Mouse (Mus musculus) heart, postnatal 10 days (tissue): ENCODE data around the gene Ranbp10. TPM values are rescaled to one million over a fixed set of nuclear protein-coding genes. Genes with fewer than 3 reads are reported as not detected.

Experiments
- DNase-seq, 2 experiments: peaks; one replicate each; pipeline ENCODE4 v3.0.0; 2021
- intact Hi-C: fragments of 180-260 bp; cut with DNase I; formaldehyde crosslinking; loops from one replicate; pipeline ENCODE4 v1.15.1; 2025
- total RNA-seq, 2 experiments: library from RNA; stranded (reverse); gene quantifications; 2 replicates each; pipeline ENCODE4 v1.2.3; 2021

Gene Ranbp10
- 10 to 100 TPM; 24.2 to 24.5 TPM for total RNA-seq

GRCm38 (mm10) chr8:105826861-105827848 is at the start of gene Ranbp10, which contains the start of gene Tsnaxip1:
TSS of gene Ranbp10 (minus strand) at chr8:105827350.
TSS of gene Tsnaxip1 (plus strand) at chr8:105827731.
- DNase-seq, result peak; percentile 98 to 99
- intact Hi-C loops, result no loop called here

DNA sequence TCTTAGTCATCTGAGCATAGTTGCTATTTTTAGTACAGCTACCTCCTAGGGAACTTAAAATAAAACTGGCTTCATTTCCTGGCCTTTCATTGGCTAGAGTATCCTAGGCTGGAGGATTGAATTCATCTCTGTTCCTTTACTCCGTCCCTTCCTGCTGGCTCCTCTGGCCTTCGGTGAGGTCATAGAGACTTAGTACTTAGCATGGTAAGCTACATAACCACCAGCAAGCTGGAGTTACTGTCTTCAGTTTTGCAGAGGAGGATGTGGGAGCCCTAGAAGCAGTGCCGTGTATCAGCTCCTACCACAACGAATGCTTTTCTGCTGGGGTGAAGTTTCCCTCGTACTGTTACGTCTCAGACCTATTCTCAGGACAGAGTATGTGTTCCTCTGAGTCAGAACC is 47.2 kb upstream of the Ranbp10 start:
- peak; percentile 60 to 66 for DNase-seq
- intact Hi-C loops, result no loop called here

- no peak for DNase-seq
- intact Hi-C loops, result no loop called here
Measured at GRCm38 (mm10) chr8:105866364-105867029, 39.3 kb upstream of the Ranbp10 start.

DNA sequence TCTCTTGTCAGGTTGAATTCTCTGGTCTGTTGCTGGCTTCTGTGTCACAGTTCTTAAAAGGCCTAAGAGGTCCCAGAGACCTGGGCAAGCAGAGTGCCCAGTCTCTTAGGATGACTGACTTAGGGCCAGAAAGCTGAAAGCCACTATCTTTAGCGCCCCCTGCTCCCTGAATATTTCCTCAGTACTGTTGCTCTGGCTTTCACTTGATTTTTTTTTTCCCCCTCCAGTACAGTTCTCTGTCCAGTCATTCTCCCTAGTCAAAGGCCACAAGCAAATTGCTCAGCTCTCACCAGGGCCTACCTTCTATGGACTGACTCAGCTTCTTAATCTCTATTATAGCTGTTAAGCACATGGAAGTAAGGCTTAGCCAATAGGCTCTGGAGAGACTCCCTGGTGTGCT is 34.8 kb upstream of the Ranbp10 start:
- peak; percentile 22 to 31 for DNase-seq
- intact Hi-C loops, result loop anchor here (2.0 kb wide), 2 partner anchors 19 to 37 kb away; partner anchors contain the start of gene Edc4

DNA sequence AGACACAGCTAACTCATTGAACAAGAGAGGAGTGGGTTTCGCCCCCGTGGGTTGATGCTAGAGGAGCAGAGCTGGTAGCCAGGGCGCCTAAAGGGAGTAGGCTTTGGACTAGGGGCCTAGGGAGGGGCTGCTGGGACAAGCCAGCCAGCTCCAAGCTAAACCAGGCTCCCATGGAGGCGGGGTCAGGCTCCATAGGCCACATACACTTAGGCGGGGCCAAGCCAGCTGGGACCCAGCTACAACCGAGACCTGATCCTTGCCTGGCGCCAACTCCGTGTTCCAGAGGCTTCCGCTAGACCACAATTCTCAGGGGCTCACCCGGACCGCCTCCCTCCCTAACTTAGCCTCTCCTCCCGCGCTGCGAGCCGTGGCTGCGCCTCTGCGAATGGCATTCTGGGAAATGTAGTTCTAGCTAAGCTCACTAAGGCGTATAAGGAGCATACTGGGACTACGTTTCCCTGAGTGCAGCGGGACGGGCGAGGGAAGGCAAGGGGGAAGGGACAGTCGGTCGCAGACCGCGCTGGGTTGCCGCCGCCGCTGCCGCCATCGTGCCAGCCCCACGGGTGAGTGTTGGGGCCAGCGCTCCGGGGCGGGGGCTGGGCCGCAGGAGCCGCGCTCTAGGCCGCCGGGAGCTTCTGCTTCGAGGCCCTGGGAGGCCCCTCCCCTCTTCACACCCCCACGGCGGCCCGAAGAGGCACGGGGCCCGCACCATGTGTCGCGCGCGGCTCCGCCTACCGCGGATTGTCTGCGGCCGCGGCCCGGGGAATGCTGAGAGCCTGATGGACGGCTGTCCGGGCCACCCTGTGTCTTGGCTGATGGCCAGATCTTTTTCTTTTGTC is 33.2 kb upstream of the Ranbp10 start, which contains the start of gene Nutf2:
Gene Nutf2 (plus strand): TSS at position 438 of the 839 bp plus-strand sequence.
- intact Hi-C loops, result loop anchor here (2.0 kb wide), 2 partner anchors 20 to 38 kb away; partner anchors contain the start of gene Edc4
- DNase-seq, result peak; percentile 95 to 98

- intact Hi-C loops, result no loop called here
- no peak for DNase-seq
Measured at GRCm38 (mm10) chr8:105859314-105859713, 32.2 kb upstream of the Ranbp10 start.

GRCm38 (mm10) chr8:105858495-105858894 is 31.3 kb upstream of the Ranbp10 start:
- DNase-seq, result no peak
- intact Hi-C loops, result no loop called here

- no peak for DNase-seq
- intact Hi-C loops, result no loop called here
Measured at GRCm38 (mm10) chr8:105856168-105856835, 29.2 kb upstream of the Ranbp10 start.

DNA sequence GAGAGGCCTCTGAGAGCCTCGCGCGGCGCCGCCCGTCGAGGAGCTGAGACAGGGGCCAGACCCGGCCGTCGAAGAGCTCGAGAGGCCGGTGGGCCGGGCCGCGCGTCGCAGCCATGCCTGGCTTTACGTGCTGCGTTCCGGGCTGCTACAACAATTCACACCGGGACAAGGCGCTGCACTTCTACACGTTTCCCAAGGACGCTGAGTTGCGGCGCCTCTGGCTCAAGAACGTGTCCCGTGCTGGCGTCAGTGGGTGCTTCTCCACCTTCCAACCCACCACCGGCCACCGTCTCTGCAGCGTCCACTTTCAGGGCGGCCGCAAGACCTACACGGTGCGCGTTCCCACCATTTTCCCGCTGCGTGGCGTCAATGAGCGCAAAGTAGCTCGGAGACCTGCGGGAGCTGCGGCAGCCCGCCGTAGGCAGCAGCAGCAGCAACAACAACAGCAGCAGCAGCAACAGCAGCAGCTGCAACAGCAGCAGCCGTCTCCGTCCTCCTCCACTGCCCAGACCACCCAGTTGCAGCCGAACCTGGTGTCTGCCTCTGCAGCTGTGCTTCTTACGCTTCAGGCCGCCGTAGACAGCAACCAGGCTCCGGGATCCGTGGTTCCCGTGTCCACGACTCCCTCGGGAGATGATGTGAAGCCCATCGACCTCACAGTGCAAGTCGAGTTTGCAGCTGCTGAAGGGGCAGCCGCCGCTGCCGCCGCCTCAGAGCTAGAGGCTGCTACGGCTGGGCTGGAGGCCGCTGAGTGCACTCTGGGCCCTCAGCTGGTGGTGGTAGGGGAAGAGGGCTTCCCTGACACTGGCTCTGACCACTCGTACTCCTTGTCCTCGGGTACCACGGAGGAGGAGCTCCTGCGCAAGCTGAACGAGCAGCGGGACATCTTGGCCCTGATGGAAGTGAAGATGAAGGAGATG is 28.4 kb upstream of the Ranbp10 start:
- DNase-seq, result peak in 1 of 2 experiments; percentile 71
- intact Hi-C loops, result no loop called here

- intact Hi-C loops, result loop anchor here (5.0 kb wide), 1 partner anchor 147 kb away; the partner anchor contains the start of genes 4933405L10Rik and Enkd1
Measured at GRCm38 (mm10) chr8:105854715-105855216, 27.6 kb upstream of the Ranbp10 start, which contains the start of gene Thap11. TSS of gene Thap11 (plus strand) at chr8:105855132.

DNA sequence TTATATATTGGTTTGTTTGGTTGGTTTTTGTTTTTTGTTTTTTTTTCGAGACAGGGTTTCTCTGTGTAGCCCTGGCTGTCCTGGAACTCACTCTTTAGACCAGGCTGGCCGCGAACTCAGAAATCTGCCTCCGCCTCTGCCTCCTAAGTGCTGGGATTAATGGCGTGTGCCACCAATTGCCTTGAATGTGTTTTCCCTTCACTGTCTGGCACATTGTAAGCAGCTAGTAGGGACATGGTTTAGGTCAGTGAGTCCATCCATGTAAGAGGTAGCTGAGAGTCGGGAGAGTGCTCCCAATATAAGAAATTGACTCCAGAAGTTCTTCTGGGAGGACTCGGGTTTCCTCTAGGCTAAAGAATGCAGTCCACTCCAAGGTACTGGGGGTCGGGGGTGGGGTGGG is 27.2 kb upstream of the Ranbp10 start:
- DNase-seq, result no peak
- intact Hi-C loops, result loop anchor here (5.0 kb wide), 1 partner anchor 147 kb away; the partner anchor contains the start of genes 4933405L10Rik and Enkd1

More at GRCm38 (mm10) chr8:105854715-105855216, 27.6 kb upstream of the Ranbp10 start, which contains the start of gene Thap11:
- peak; percentile 95 to 97 for DNase-seq

DNA sequence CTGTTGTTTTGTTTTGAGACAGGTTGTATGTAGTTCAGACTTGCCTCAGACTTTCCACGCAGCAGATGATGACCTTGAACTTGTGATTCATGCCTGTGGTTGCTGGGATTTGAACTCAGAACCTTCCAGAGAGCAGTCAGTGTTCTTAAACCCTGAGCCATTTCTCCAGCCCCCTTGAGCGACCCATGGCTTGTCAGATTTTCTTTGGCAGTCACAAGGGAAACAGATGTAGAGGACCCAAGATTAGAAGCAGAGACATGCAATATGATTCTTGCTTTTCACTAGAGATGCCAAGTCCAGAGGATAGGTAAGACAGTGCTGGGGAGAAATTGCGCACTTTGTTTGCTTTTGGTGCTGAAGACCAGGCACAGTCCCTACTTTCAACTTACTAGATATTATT is 26.0 kb upstream of the Ranbp10 start, which contains the start of gene Cenpt:
Gene Cenpt (minus strand): TSS at position 101 of the 400 bp plus-strand sequence.
- no peak for DNase-seq
- intact Hi-C loops, result loop anchor here (5.0 kb wide), 1 partner anchor 146 kb away; the partner anchor contains the start of genes 4933405L10Rik and Enkd1

- intact Hi-C loops, result loop anchor here (5.0 kb wide), 1 partner anchor 145 kb away; the partner anchor contains the start of genes 4933405L10Rik and Enkd1
- DNase-seq, result peak in 1 of 2 experiments; percentile 14
Measured at GRCm38 (mm10) chr8:105852146-105852729, 25.1 kb upstream of the Ranbp10 start.

GRCm38 (mm10) chr8:105851651-105852143 is 24.5 kb upstream of the Ranbp10 start:
- intact Hi-C loops, result loop anchor here (5.0 kb wide), 1 partner anchor 144 kb away; the partner anchor contains the start of genes 4933405L10Rik and Enkd1
- DNase-seq, result peak; percentile 93 to 94

GRCm38 (mm10) chr8:105850611-105851010 is 23.5 kb upstream of the Ranbp10 start:
- DNase-seq, result no peak
- intact Hi-C loops, result loop anchor here (5.0 kb wide), 1 partner anchor 143 kb away; the partner anchor contains the start of genes 4933405L10Rik and Enkd1

DNA sequence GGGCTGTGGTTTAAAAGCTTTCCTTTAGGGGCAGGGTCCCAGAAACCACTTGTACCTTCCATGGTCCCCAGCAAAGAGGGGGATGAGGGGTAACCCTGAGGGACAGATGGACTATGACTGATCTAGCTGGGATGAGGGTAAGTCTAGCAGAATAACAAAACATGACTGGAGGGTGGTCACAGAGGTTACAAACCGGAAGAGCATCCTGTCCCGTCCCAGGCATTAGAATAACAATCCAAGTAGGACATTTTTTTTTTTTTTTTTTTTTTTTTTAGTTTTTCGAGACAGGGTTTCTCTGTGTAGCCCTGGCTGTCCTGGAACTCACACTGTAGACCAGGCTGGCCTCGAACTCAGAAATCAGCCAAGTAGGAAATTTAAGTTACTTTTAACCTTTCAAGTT is 22.9 kb upstream of the Ranbp10 start:
- DNase-seq, result no peak
- intact Hi-C loops, result loop anchor here (5.0 kb wide), 1 partner anchor 143 kb away; the partner anchor contains the start of genes 4933405L10Rik and Enkd1

- intact Hi-C loops, result no loop called here
- DNase-seq, result no peak
Measured at GRCm38 (mm10) chr8:105846678-105847077, 19.5 kb upstream of the Ranbp10 start.
